Mouse (Mus musculus): ENCODE data around the gene Cyp2r1. TPM values are rescaled to one million over a fixed set of nuclear protein-coding genes. Genes with fewer than 3 reads are reported as not detected.

Gene Cyp2r1
- 0.81 and 1.00 TPM in 2 replicates for polyA plus RNA-seq (2015; fragmentation: Nextera tagmentation; extraction: Ambion mirVana)

GRCm38 (mm10) chr7:114562531-114563241 is at the start of gene Cyp2r1:
Gene Cyp2r1 (minus strand): TSS chr7:114562972.

Other genes with a start within 250 kb of the Cyp2r1 start
- 1.6 and 4.2 TPM in 2 replicates for gene Pde3b, start 147.7 kb downstream of the Cyp2r1 start, polyA plus RNA-seq (2015; fragmentation: Nextera tagmentation; extraction: Ambion mirVana)
- gene Calca, start 73.4 kb upstream of the Cyp2r1 start, polyA plus RNA-seq (2015; fragmentation: Nextera tagmentation; extraction: Ambion mirVana): 5.1 and 7.4 TPM in 2 replicates
- gene Calcb, start 155.7 kb upstream of the Cyp2r1 start, polyA plus RNA-seq (2015; fragmentation: Nextera tagmentation; extraction: Ambion mirVana): not detected in 2 replicates
- 3.0 and 5.3 TPM in 2 replicates for gene Insc, start 180.7 kb upstream of the Cyp2r1 start, polyA plus RNA-seq (2015; fragmentation: Nextera tagmentation; extraction: Ambion mirVana)